Mouse (Mus musculus) liver, embryonic 14.5 days (tissue): ENCODE results near the gene Golga7b.

ENCODE experiments used
- CTCF ChIP-seq: IDR thresholded peaks from 2 replicates; pipeline ENCODE4 v1.5.1; 2016; ENCODE audit warnings: antibody characterized with exemption, low read depth, control low read depth
- EP300 ChIP-seq: IDR thresholded peaks from 2 replicates; pipeline ENCODE4 v1.6.1; 2016; ENCODE audit warnings: antibody characterized with exemption, low read depth

DNA sequence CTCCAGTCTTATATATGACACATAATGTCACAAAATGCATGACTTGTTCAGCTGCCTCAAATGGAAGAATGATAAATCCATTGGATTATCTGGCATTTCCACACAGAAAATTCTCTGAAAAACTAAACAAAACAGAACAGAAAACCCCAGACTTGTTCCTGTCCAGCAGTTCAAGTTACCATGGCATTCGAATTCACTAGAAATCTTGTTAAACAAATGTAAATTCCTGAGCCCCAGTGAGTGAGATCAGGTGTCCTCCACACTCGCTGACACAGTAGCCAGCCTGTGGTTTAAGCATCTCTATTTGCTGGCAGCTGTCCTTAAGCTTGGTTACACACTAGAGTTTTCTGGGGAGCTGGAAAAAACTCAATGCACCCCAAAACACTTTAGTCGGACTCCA, 16.1 kb downstream of the Golga7b start:
- TF ChIP-seq CTCF (no peak), EP300 (no peak)
